Mouse (Mus musculus): ENCODE measurements around the gene Znrf1.

GRCm38 (mm10) chr8:111596485-111596821, 60.6 kb downstream of the Znrf1 start:
- TF ChIP-seq POLR2A (IDR thresholded peaks at IDR 0.05; ENCODE audit: borderline replicate concordance, low read depth, low read length) (no peak), CTCF (IDR thresholded peaks at IDR 0.05; ENCODE audit: low read depth, low read length) (no peak)

Data from bone marrow macrophage, adult 2 months (primary cell).